Mouse (Mus musculus) hindlimb bud, embryonic 11.5 days (tissue): Measurements from ENCODE around the gene Ina.

Source experiments
- DNase-seq: peaks from one replicate; pipeline ENCODE4 v3.0.0-alpha.2; 2012; ENCODE audit warnings: low read depth, low spot score; ENCODE audit errors: extremely low spot score

Gene Ina

DNA sequence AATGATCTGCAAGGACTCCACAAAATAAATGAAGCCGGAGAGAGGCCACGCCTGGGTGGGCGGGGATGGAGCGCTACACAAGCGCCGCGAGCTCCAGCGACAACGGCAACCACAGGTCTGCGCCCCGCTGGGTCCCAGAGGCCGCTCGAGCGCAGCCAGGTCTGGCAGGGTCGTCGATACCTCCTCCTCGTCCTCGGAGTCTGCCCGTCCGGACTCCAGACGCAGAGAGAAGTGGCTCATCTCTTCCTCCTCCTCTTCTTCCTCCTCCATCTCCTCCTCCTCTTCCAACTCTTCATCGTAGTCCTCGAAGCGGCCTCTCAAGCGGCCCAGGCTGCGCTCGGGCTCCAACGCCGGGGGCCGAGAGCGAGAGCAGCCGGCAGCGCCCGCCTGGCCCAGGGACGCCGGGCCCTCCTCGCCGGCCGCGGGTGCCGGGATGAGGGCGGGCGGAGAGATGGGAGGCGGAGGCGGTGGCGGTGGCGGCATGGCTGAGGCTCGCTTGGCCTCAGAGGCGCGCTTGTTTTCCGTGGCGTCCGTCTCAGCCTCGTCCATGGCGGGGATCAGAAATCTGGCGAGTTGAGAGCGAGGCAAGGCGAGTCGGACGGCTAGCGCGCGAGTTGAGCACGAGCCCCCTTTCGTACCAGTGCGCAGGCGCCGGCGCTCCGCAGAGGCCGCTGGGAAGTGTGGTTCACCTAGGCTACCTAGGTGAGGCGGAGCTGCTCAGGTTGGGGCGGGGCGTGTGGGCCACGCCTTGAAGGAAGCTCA lies 36.0 kb downstream of the Ina start, which contains the start of gene Pcgf6:
Pcgf6 (minus strand) TSS at position 636 of the 762 bp plus-strand sequence.
- peak; percentile 49 for DNase-seq

DNA sequence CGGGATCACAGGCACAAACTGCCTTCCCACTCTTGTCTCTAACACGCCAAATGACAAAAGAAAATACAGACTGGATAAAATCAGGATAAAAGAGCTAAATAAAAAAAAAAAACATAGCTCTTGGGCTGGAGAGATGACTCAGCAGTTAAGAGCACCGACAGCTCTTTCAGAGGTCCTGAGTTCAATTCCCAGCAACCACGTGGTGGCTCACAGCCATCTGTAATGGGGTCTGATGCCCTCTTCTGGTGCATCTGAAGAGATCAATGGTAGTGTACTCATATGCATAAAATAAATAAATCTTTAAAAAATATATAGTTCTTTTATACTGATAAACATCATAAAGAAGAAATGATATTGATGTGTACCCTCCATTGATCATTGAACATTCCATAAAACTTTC lies 38.4 kb downstream of the Ina start:
- DNase-seq = no peak

DNA sequence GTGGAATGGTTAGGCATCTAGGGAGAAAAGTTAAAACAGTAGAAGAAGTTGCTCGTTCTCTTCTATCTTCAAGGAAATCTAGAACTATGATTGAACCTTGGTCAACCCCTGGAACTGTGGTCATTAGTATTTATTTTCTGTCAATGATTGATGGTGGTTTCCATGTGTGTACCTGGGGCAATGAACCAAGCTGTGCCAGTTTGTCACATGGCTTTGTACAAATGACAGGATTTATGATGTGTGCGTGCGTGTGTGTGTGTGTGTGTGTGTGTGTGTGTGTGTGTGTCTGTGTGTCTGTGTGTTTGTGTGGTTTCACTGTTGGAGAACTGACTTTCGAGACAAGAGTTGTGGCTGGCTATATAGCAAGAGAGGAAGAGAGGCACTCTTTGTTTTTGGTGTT lies 39.0 kb downstream of the Ina start:
- DNase-seq = no peak

DNA sequence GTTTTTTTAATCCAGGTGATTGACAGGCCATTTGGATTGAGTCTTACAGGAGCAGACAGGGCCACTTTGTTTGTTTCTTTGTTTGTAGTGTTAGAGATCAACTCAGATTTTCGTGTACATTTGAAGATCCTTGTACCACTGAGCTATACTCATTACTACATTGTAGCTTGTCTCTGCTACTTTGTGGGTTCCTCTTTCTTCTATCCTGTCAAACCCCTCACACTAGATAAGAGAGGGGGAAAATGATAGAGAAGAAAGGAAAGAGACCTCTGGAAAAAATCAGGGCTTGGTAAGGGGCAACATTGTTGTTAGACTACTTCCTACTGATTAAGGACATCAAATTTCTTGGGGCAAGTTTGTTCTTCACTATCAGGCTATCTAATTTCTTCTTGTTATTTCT lies 43.2 kb downstream of the Ina start:
- no peak for DNase-seq

DNA sequence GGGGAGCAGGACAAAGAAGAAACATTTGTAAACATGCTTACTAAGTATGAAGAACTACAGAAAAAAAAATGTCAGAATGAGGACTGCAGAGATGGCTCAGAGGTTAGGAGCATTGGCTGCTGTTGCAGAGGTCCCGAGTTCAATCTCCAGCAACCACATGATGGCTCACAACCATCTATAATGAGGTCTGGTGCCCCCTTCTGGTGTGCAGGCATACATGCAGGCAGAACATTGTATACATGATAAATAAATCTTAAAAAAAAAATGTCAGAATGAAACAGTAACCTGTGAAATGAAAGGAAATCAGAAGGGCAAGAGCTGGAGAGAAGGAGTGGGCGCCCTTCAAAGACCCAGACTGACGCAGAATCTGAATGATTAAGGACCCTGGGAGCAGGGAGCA lies 51.4 kb downstream of the Ina start:
- DNase-seq = no peak

DNA sequence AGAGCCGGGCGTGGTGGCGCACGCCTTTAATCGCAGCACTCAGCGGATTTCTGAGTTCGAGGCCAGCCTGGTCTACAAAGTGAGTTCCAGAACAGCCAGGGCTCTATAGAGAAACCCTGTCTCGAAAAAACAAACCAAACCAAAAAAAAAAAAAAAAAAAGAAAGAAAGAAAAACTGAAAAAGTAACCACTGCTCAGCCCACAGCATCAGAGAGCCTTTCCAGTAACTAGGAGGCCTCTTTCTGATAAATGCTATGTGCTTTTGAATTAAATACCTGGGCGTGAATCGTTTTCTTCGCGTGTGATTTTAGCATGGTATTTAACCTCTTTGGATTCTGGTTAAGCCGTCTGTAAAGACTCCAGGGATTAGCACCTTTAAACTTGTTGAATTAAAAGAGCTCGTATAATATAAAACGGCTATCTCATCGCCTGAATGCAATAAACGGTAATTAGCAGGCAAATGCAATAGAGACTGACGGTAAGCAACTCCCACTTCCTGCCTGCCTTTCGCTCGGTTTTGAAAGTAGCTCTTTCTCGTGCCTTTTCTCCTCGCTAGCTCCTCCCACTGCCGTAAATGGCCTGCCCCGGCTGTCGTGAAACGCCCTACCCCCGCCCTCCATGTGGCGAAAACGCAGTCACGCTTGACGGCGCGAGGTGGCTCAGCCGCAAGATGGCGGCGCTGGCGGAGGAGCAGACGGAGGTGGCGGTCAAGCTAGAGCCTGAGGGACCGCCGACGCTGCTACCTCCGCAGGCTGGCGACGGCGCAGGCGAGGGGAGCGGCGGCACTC lies 52.8 kb downstream of the Ina start, which contains the start of gene Taf5:
Taf5 (plus strand) TSS at position 651 of the 787 bp plus-strand sequence.
- DNase-seq = peak; percentile 94

DNA sequence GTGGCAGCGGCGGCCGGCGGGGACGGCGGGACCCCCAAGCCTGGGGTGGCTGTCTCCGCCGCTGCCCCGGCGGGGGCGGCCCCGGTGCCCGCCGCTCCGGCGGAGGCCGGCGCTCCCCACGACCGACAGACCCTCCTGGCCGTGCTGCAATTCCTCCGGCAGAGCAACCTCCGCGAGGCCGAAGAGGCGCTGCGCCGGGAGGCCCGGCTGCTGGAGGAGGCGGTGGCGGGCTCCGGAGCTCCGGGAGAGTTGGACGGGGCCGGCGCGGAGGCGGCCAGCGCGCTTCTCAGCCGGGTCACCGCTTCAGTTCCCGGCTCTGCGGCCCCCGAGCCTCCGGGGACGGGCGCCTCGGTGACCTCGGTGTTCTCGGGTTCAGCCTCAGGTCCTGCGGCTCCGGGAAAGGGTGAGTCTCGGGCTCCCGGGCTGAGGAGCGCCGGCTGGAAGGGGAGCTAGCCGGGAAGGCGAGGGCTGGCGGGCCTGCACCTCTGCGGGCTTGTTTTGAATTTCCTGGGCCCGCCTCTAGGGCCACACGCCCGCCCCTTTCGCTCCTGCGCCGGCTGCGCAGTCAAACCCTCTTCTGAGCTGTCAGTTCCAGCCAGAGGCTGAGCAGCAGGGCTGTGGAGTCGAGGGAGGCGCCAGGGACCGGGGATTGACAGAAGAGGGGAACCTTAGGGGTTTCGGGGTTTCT lies 53.6 kb downstream of the Ina start:
- DNase-seq = no peak
